Mouse (Mus musculus) heart, adult 2 months (tissue): ENCODE results near the gene Plekhj1.

Experiments
- CTCF ChIP-seq: fragments of 200-600 bp; IDR thresholded peaks from 2 replicates; pipeline ENCODE4 v1.8.1; 2022; ENCODE audit warnings: antibody characterized with exemption, mild to moderate bottlenecking, moderate library complexity
- POLR2A ChIP-seq: fragments of 200-500 bp; IDR thresholded peaks from 2 replicates; pipeline ENCODE4 v1.6.1; 2011; ENCODE audit warnings: mild to moderate bottlenecking, low read depth, low read length, control low read depth; ENCODE audit not compliant: insufficient read depth

DNA sequence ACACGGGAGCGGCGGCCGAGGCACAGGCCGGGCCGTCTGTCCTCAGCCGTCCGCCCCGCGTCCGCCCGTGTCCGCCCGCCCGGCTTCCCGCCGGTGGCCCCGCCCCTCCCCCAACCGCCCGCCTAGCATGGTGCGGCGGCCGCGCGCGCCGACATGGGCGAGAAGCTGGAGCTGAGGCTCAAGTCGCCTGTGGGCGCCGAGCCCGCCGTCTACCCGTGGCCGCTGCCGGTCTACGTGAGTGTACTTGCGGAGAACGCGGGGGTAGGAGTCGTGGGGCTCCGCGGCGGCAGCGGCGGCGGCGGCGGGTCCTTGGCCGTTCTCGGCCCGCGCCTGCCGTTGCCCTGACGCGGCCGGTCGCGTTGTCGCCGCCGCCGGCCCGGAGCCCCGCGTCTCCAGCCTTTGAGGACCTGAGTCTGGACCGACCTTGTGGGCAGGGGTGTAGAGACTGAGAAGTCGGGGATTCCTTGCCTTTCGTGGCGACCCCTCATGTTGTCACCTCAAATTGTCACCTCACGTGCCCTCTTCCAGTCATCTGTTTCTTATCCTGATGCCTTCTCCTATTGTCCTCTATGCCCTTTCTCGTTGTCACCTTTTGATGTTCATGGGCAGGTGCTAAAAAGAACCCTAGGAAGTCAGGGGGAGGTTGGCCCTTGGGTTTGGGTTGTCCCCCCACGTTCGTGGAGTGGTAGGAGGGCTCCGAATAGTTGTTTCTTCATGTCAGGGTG is 43.0 kb downstream of the Plekhj1 start:
- TF ChIP-seq POLR2A (no peak), CTCF (no peak)
